Mouse (Mus musculus) liver, postnatal 0 days (tissue): ENCODE results near the gene Btbd8.

Source experiments
- CTCF ChIP-seq: sonication (generic); IDR thresholded peaks from 2 replicates; pipeline ENCODE4 v1.5.1; 2016; ENCODE audit warnings: antibody characterized with exemption, low read depth
- EP300 ChIP-seq: IDR thresholded peaks from 2 replicates; pipeline ENCODE4 v1.6.1; 2016; ENCODE audit warnings: antibody characterized with exemption, low read depth, mild to moderate bottlenecking

DNA sequence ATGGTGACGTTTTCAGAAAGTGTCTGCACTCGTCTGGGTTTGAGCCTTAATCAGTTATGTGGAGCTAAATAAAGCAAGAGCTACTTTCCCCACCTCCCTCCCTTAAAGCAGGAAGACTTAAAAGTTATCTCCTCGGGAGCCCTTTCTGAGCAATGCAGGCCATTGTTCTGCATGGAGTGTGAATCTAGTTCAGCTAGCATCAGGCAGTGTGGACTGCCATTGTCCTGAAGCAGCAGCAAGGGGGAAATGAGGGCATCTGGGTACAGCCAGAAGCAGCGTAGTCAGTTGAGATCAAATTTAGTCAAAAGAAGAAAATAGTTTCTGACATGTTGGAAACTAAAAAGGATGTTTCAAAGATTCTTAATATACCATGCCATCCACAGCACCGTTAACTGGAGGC is 28.7 kb downstream of the Btbd8 start:
- no peak for TF ChIP-seq CTCF
- no peak for TF ChIP-seq EP300
